Mouse (Mus musculus) cerebellum, adult 2 months (tissue): ENCODE results near the gene Slc18a2. TPM values are rescaled to one million over a fixed set of nuclear protein-coding genes. Genes with fewer than 3 reads are reported as not detected.

Experiments
- DNase-seq, 2 experiments: peaks; one replicate each; pipeline ENCODE4 v3.0.0; 2021
- H3K27ac ChIP-seq: fragments of 200-500 bp; 2 replicates; pipeline ENCODE4 v1.5.1; 2012; ENCODE audit warnings: low read length, control low read depth, inconsistent platforms; ENCODE audit not compliant: insufficient read depth
- H3K27me3 ChIP-seq: fragments of 200-500 bp; 2 replicates; pipeline ENCODE4 v1.6.1; 2012; ENCODE audit warnings: inconsistent platforms, mild to moderate bottlenecking, low read length, moderate library complexity; ENCODE audit not compliant: control insufficient read depth, insufficient read depth
- H3K4me1 ChIP-seq: fragments of 200-500 bp; 2 replicates; pipeline ENCODE4 v1.6.1; 2011; ENCODE audit warnings: low read length; ENCODE audit not compliant: control insufficient read depth, insufficient read depth
- H3K4me3 ChIP-seq: fragments of 200-500 bp; replicated peaks from 2 replicates; pipeline ENCODE3; 2011; ENCODE audit warnings: mild to moderate bottlenecking, low read depth, low read length, control low read depth; ENCODE audit not compliant: insufficient read depth
- CTCF ChIP-seq: fragments of 200-500 bp; IDR thresholded peaks from 2 replicates; pipeline ENCODE4 v1.5.1; 2011; ENCODE audit warnings: low read depth, mild to moderate bottlenecking, control low read depth, low read length, moderate library complexity, borderline replicate concordance; ENCODE audit not compliant: insufficient read depth
- POLR2A ChIP-seq: fragments of 200-500 bp; IDR thresholded peaks from 2 replicates; pipeline ENCODE4 v1.6.1; 2011; ENCODE audit warnings: low read length, control low read depth, borderline replicate concordance; ENCODE audit not compliant: insufficient read depth
- WGBS: fragments of 180-500 bp; shearing (Covaris S2); methylation state at CpG from one replicate; pipeline ENCODE4 v1.1.7; 2018; 5-methylcytosine and 5-hydroxymethylcytosine counted together
- polyA plus RNA-seq: library from polyadenylated mRNA; depleted of rRNA; stranded (reverse); fragments of >200 nt; gene quantifications from 2 replicates; pipeline ENCODE4 v1.2.3, GENCODE M21; 2012

The Slc18a2 gene
- polyA plus RNA-seq, 1 experiment = 5.2 TPM

DNA sequence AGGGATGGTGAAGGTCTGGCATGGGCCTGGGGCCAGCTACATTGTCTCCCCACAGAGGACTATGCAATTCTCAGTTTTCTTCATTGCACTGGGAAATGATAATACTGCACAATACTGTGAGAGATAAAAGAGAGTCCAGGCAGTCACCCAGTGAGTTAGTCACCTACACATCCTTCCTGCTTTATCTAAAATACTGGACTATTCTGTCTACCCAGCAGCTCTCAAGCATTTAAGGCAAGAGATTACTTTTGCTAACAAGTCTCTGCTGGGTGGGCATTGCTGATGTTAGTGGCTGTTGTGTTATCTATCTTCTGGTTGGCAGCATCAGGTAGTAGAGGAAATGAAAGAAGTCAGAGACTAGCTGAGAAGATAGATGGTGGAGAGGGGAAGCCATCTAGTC is 28.3 kb downstream of the Slc18a2 start:
- Histone ChIP-seq H3K27ac (no peak overlapping the region), H3K4me3 (no peak overlapping the region), H3K27me3 (no peaks in the 10 kb centered on the region), H3K4me1 (no peaks in the 10 kb centered on the region)
- no peak for TF ChIP-seq POLR2A
- no peak for TF ChIP-seq CTCF
- DNase-seq = no peak

DNA sequence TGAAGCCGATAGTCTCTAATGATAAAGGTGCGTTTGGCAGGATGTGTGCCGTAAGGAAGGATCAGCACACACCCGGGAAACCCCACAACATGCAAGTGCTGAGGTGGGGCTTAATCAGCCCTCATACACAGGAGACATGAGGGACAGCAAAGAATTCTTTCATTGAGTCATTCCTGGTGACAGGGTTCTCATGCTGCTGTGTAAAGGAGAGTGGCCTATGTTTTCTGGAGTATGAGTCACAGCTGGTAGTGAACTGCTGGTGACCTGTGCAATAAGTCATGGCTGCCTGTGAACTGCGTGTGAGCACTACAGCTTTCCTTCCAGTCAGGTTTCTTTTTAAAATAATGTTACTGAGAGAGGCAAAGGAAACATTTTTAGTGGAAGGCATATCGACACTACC is 29.1 kb downstream of the Slc18a2 start:
- no peak overlapping the region for H3K4me3 ChIP-seq

GRCm38 (mm10) chr19:59292183-59292839 is 31.6 kb downstream of the Slc18a2 start:
- TF ChIP-seq POLR2A (no peak), CTCF (no peak)
- WGBS = 84% methylated on average over 5 of the region's 5 CpGs
- Histone ChIP-seq H3K4me3 (no peak overlapping the region), H3K27ac (no peak overlapping the region), H3K4me1 (no peaks in the 10 kb centered on the region), H3K27me3 (no peaks in the 10 kb centered on the region)
- DNase-seq = no peak

More for the DNA sequence above, 29.1 kb downstream of the Slc18a2 start:
- no peaks in the 10 kb centered on the region for H3K4me1 ChIP-seq
- no peak for DNase-seq
- no peak for TF ChIP-seq CTCF
- no peak for TF ChIP-seq POLR2A
- 85% methylated on average over 6 of the region's 6 CpGs for WGBS
- H3K27me3 ChIP-seq = no peaks in the 10 kb centered on the region
- no peak overlapping the region for H3K27ac ChIP-seq

DNA sequence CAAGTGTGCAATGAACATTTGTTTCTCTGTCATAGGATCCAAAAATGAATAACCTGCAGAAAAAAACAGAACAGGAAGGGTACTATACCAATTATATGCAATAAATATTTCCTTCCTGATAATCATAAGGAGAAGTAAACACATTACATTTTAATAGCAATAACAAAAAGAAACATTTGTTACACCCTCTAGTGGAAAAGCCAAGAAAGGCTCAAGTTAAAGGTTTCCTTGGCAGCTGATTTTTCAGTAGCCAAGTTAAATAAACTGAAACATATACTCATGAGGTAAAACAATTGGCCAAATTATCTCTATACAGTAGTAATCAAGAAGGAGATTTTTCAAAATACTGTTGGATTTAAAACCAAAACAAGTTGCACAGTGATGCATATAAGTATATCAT is 54.6 kb downstream of the Slc18a2 start:
- H3K27ac ChIP-seq = no peak overlapping the region
- no peak for TF ChIP-seq CTCF
- TF ChIP-seq POLR2A = no peak
- no peak for DNase-seq
- no peak overlapping the region for H3K4me3 ChIP-seq
- H3K4me1 ChIP-seq = no peaks in the 10 kb centered on the region
- H3K27me3 ChIP-seq = no peaks in the 10 kb centered on the region

- H3K27ac ChIP-seq = no peak overlapping the region
- no peaks in the 10 kb centered on the region for H3K4me1 ChIP-seq
- no peak overlapping the region for H3K4me3 ChIP-seq
- TF ChIP-seq CTCF (peak; percentile 31; the same call in 1 of the 2 replicates), POLR2A (no peak)
- no peaks in the 10 kb centered on the region for H3K27me3 ChIP-seq
- DNase-seq = no peak
These were observed 55.9 kb downstream of the Slc18a2 start for GRCm38 (mm10) chr19:59316571-59316970.

- Histone ChIP-seq H3K27me3 (no peaks in the 10 kb centered on the region), H3K4me1 (no peaks in the 10 kb centered on the region), H3K4me3 (no peak within 1 kb of the TSS), H3K27ac (no peak within 1 kb of the TSS)
- TF ChIP-seq CTCF (no peak), POLR2A (no peak)
- WGBS = 93% methylated on average over 14 of the region's 14 CpGs
- no peak for DNase-seq
These were observed 61.3 kb downstream of the Slc18a2 start, which contains the start of gene Rps12-ps3 for GRCm38 (mm10) chr19:59321990-59322389. Gene Rps12-ps3 (plus strand): TSS chr19:59322290.

- Histone ChIP-seq H3K4me1 (no peaks in the 10 kb centered on the region), H3K27me3 (no peaks in the 10 kb centered on the region), H3K27ac (no peak overlapping the region), H3K4me3 (no peak overlapping the region)
- DNase-seq = no peak
- no peak for TF ChIP-seq CTCF
- TF ChIP-seq POLR2A = no peak
These were observed 70.1 kb downstream of the Slc18a2 start for GRCm38 (mm10) chr19:59330816-59331225.

GRCm38 (mm10) chr19:59336655-59337054 is 76.0 kb downstream of the Slc18a2 start:
- no peaks in the 10 kb centered on the region for H3K4me1 ChIP-seq
- H3K4me3 ChIP-seq = no peak overlapping the region
- H3K27ac ChIP-seq = no peak overlapping the region
- 100% methylated on average over 1 of the region's 1 CpGs for WGBS
- DNase-seq = no peak
- no peak for TF ChIP-seq CTCF
- no peak for TF ChIP-seq POLR2A
- no peaks in the 10 kb centered on the region for H3K27me3 ChIP-seq
